Mouse (Mus musculus): ENCODE data around the gene Kcna3.

Gene Kcna3

GRCm38 (mm10) chr3:107035521-107036457 lies at the start of gene Kcna3:
Kcna3 (plus strand) TSS chr3:107036169.
- DNase-seq (ENCODE audit: extremely low spot score, low read depth, low spot score), result no peak

GRCm38 (mm10) chr3:106991334-106991733 lies 44.6 kb upstream of the Kcna3 start:
- DNase-seq (ENCODE audit: extremely low spot score, low read depth, low spot score), result no peak

GRCm38 (mm10) chr3:106995347-106995746 lies 40.6 kb upstream of the Kcna3 start:
- DNase-seq (ENCODE audit: extremely low spot score, low read depth, low spot score), result no peak

- no peak for DNase-seq (ENCODE audit: extremely low spot score, low read depth, low spot score)
Observed at GRCm38 (mm10) chr3:106996186-106996585, 39.8 kb upstream of the Kcna3 start.

GRCm38 (mm10) chr3:106998370-106998769 lies 37.6 kb upstream of the Kcna3 start:
- no peak for DNase-seq (ENCODE audit: extremely low spot score, low read depth, low spot score)

GRCm38 (mm10) chr3:107000165-107000564 lies 35.8 kb upstream of the Kcna3 start:
- no peak for DNase-seq (ENCODE audit: extremely low spot score, low read depth, low spot score)

GRCm38 (mm10) chr3:107002249-107003123 lies 33.5 kb upstream of the Kcna3 start:
- no peak for DNase-seq (ENCODE audit: extremely low spot score, low read depth, low spot score)

- no peak for DNase-seq (ENCODE audit: extremely low spot score, low read depth, low spot score)
Observed at GRCm38 (mm10) chr3:107009329-107010076, 26.5 kb upstream of the Kcna3 start.

GRCm38 (mm10) chr3:107018286-107018685 lies 17.7 kb upstream of the Kcna3 start:
- DNase-seq (ENCODE audit: extremely low spot score, low read depth, low spot score), result no peak

GRCm38 (mm10) chr3:107031547-107031946 lies 4.4 kb upstream of the Kcna3 start:
- DNase-seq (ENCODE audit: extremely low spot score, low read depth, low spot score), result no peak

GRCm38 (mm10) chr3:107034776-107035175 lies 1.2 kb upstream of the Kcna3 start:
- no peak for DNase-seq (ENCODE audit: extremely low spot score, low read depth, low spot score)

- DNase-seq (ENCODE audit: extremely low spot score, low read depth, low spot score), result no peak
Observed at GRCm38 (mm10) chr3:107036458-107037039, 580 bp downstream of the Kcna3 start.

GRCm38 (mm10) chr3:107037105-107037504 lies 1.1 kb downstream of the Kcna3 start:
- DNase-seq (ENCODE audit: extremely low spot score, low read depth, low spot score), result no peak

- DNase-seq (ENCODE audit: extremely low spot score, low read depth, low spot score), result no peak
Observed at GRCm38 (mm10) chr3:107037536-107038155, 1.7 kb downstream of the Kcna3 start.

- DNase-seq (ENCODE audit: extremely low spot score, low read depth, low spot score), result no peak
Observed at GRCm38 (mm10) chr3:107038156-107038536, 2.2 kb downstream of the Kcna3 start.

GRCm38 (mm10) chr3:107038661-107039223 lies 2.8 kb downstream of the Kcna3 start:
- no peak for DNase-seq (ENCODE audit: extremely low spot score, low read depth, low spot score)

GRCm38 (mm10) chr3:107039306-107039705 lies 3.3 kb downstream of the Kcna3 start:
- no peak for DNase-seq (ENCODE audit: extremely low spot score, low read depth, low spot score)

GRCm38 (mm10) chr3:107040408-107040807 lies 4.4 kb downstream of the Kcna3 start:
- DNase-seq (ENCODE audit: extremely low spot score, low read depth, low spot score), result no peak

GRCm38 (mm10) chr3:107041718-107042117 lies 5.7 kb downstream of the Kcna3 start:
- DNase-seq (ENCODE audit: extremely low spot score, low read depth, low spot score), result no peak

- no peak for DNase-seq (ENCODE audit: extremely low spot score, low read depth, low spot score)
Observed at GRCm38 (mm10) chr3:107061468-107061867, 25.5 kb downstream of the Kcna3 start.
